Mouse (Mus musculus) brain, embryonic 14.5 days (tissue): Measurements from ENCODE around the gene Des.

Experiments used
- CTCF ChIP-seq: fragments of 200-500 bp; IDR thresholded peaks from 2 replicates; pipeline ENCODE4 v1.5.1; 2012; ENCODE audit warnings: inconsistent platforms, mild to moderate bottlenecking, moderate library complexity, borderline replicate concordance; ENCODE audit not compliant: insufficient read depth, insufficient read length; ENCODE audit errors: extremely low read depth
- POLR2A ChIP-seq: fragments of 200-500 bp; IDR thresholded peaks from 2 replicates; pipeline ENCODE4 v1.6.1; 2012; ENCODE audit warnings: mild to moderate bottlenecking, inconsistent platforms, borderline replicate concordance; ENCODE audit not compliant: poor library complexity, insufficient read depth, insufficient read length, severe bottlenecking; ENCODE audit errors: extremely low read depth

- TF ChIP-seq CTCF (no peak), POLR2A (no peak)
These were observed 41.0 kb upstream of the Des start for GRCm38 (mm10) chr1:75319166-75319565.
